Mouse (Mus musculus) bone marrow macrophage, adult 2 months (primary cell): ENCODE measurements around the gene Gm3194. TPM values are rescaled to one million over a fixed set of nuclear protein-coding genes. Genes with fewer than 3 reads are reported as not detected.
"Not testable (repeated sequence)": the region's sequence is repeated elsewhere in the genome, so short reads cannot be mapped to it uniquely, and the experiment has no call there.

Experiments
- H3K27ac ChIP-seq: 2 replicates; pipeline ENCODE4 v1.5.1; 2012; ENCODE audit warnings: low read depth, low read length; ENCODE audit not compliant: insufficient read depth
- H3K4me1 ChIP-seq: 2 replicates; pipeline ENCODE4 v1.6.1; 2012; ENCODE audit warnings: low read length; ENCODE audit not compliant: control insufficient read depth, insufficient read depth
- H3K4me3 ChIP-seq: 2 replicates; pipeline ENCODE4 v1.5.1; 2012; ENCODE audit warnings: mild to moderate bottlenecking, low read length, moderate library complexity; ENCODE audit not compliant: insufficient read depth
- polyA plus RNA-seq: library from polyadenylated mRNA; stranded (reverse); fragments of >200 nt; gene quantifications from 2 replicates; pipeline ENCODE4 v1.2.4, GENCODE M21; 2012; ENCODE audit not compliant: missing spikeins, insufficient read depth, insufficient read length

Gene Gm3194
- polyA plus RNA-seq: not detected in 2 replicates

GRCm38 (mm10) chr14:5455367-5455766 is at the start of gene Gm3194:
TSS of gene Gm3194 (minus strand) at chr14:5455467.
- H3K27ac ChIP-seq, H3K4me3 ChIP-seq, H3K4me1 ChIP-seq: not testable (repeated sequence)

DNA sequence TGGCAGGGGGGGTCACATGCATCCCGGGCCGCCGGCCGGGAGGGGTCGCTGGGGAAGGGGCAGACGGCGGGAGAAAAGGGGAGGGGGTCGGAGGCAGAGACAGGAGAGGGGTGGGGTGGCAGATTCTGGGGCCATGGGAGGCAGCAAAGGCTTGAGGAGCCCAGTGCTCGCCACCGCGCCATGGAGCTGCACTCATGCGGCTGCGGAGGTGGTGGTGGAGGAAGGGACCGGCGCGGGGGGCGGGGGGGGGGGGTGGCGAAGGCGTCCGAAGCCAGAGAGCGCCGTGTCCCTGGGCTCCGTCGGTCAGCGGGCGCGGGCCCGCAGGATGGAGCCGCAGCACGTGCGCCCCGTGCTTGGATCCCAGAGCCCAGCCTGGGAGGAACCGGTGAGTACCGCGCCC is 46.1 kb upstream of the Gm3194 start, which contains the start of gene Gm3488:
Gene Gm3488 (plus strand): TSS at position 301 of the 400 bp plus-strand sequence.
- H3K4me3 ChIP-seq, H3K4me1 ChIP-seq, H3K27ac ChIP-seq: not testable (repeated sequence)

GRCm38 (mm10) chr14:5483907-5484306 is 28.6 kb upstream of the Gm3194 start, which contains the start of gene Gm3187:
TSS of gene Gm3187 (plus strand) at chr14:5484207.
- not testable (repeated sequence) for H3K4me1 ChIP-seq, H3K4me3 ChIP-seq, H3K27ac ChIP-seq

- not testable (repeated sequence) for H3K4me3 ChIP-seq, H3K4me1 ChIP-seq, H3K27ac ChIP-seq
Observed at GRCm38 (mm10) chr14:5477730-5478129, 22.5 kb upstream of the Gm3194 start, which contains the start of gene Gm8246. TSS of gene Gm8246 (minus strand) at chr14:5477830.

- not testable (repeated sequence) for H3K4me1 ChIP-seq, H3K27ac ChIP-seq, H3K4me3 ChIP-seq
Observed at GRCm38 (mm10) chr14:5460469-5460868, 5.2 kb upstream of the Gm3194 start.

DNA sequence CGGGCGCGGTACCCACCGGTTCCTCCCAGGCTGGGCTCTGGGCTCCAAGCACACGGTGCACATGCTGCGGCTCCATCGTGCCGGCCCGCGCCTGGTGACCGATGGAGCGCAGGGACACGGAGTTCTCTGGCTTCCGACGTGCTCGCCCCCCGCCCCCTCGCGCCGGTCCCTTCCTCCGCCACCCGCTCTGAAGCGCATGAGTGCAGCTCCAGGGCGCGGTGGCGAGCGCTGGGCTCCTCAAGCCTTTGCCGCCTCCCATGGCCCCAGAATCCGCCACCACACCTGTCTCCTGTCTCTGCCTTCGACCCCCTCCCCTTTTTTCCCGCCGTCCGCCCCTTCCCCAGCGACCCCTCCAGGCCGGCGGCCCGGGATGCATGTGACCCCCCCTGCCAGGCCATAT is 66.3 kb downstream of the Gm3194 start, which contains the start of gene Gm3500:
Gene Gm3500 (minus strand): TSS at position 101 of the 400 bp plus-strand sequence.
- not testable (repeated sequence) for H3K27ac ChIP-seq, H3K4me3 ChIP-seq, H3K4me1 ChIP-seq

Other genes with a start within 250 kb of the Gm3194 start
- not detected in 2 replicates for gene Gm3526, start 194.9 kb downstream of the Gm3194 start, polyA plus RNA-seq
- not detected in 2 replicates for gene Gm3542, start 120.5 kb downstream of the Gm3194 start, polyA plus RNA-seq
- gene Gm3500, start 66.4 kb downstream of the Gm3194 start, polyA plus RNA-seq: not detected in 2 replicates
- gene Gm8246, start 22.4 kb upstream of the Gm3194 start, polyA plus RNA-seq: not detected in 2 replicates
- not detected in 2 replicates for gene Gm3187, start 28.7 kb upstream of the Gm3194 start, polyA plus RNA-seq
- not detected in 2 replicates for gene Gm3488, start 46.2 kb upstream of the Gm3194 start, polyA plus RNA-seq
- not detected in 2 replicates for gene Gm3532, start 83.0 kb upstream of the Gm3194 start, polyA plus RNA-seq
- not detected in 2 replicates for gene Gm8265, start 177.6 kb upstream of the Gm3194 start, polyA plus RNA-seq
- not detected in 2 replicates for gene Gm9603, start 232.0 kb upstream of the Gm3194 start, polyA plus RNA-seq